In the genomic region with DNA sequence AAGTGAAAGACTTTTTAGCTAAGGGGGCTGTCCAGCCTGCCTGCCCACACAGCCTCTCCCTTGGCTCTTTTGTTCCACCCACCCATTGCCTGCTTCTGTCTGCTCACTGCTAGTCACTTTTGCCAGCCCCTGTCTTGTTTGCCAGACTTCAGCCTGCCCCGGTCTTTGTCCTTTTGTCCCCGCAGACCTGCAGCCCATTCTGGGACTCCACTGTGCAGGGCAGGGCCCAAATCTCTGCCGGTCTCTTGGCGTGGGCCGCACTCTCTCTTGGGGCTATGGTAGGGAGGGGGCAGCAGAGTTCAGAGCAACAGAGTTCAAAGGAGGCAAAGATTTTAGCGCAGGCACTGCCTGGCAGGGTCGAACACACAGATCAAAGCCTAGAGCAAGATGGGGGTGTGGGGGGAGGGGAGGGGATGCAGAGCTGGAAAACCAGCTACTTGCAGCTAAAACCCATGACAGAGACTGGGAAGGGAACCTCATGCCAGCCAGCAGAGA, we compare ENCODE assay signal across 10 mouse cellular contexts. TPM values are rescaled to one million over a fixed set of nuclear protein-coding genes. Genes with fewer than 3 reads are reported as not detected.
DNase-seq lines count a peak whose midpoint lies in the region; ATAC-seq and TF ChIP-seq lines count a peak whose summit lies in the region.
"Had no signal": no experiment of that assay in that cellular context is flagged by ENCODE, and none has a peak within 500 bp of the region (broad histone marks: within the 10 kb centered on the region; RNA-seq: fewer than 3 reads in every experiment).

No protein-coding gene starts in this region.

- H3K4me2 ChIP-seq in midbrain, postnatal 0 days (ENCODE audit: low read depth, low read length, poor library complexity, severe bottlenecking): peak overlapping the region; percentile 49

- no peaks in the 10 kb centered on the region for H3K9me3 ChIP-seq in midbrain, postnatal 0 days (ENCODE audit: low read length)

- peak; percentile 84 for ATAC-seq in midbrain, postnatal 0 days (ENCODE audit: low FRiP score)
- ATAC-seq in CD4-positive, CD25-positive, alpha-beta regulatory T cell, adult 4 months: no peak

- 2% methylated on average over 7 of the region's 7 CpGs for WGBS in midbrain, postnatal 0 days

- peak; percentile 17 to 45 for DNase-seq in adrenal gland, adult (ENCODE audit: inconsistent age in 2 of 2, low spot score in 1 of 2)
- DNase-seq in adrenal gland, adult 18-20 months (ENCODE audit: low spot score in 2 of 2): no peak
- DNase-seq in testis, postnatal 10 days (ENCODE audit: low spot score): peak; percentile 42
- DNase-seq in testis, postnatal 14 days (ENCODE audit: low spot score): no peak
- DNase-seq in heart, postnatal 4 days: peak; percentile 24
- peak; percentile 57 for DNase-seq in left cerebral cortex, postnatal 4 days
- peak; percentile 55 for DNase-seq in midbrain, postnatal 0 days (ENCODE audit: low spot score)

- no peak overlapping the region for H3K9ac ChIP-seq in midbrain, postnatal 0 days (replicated peaks; ENCODE audit: low read length, poor library complexity, severe bottlenecking)

- intact Hi-C loops in left cerebral cortex, postnatal 4 days (cut with DNase I): no loop called here

- H3K27ac ChIP-seq in midbrain, postnatal 0 days (ENCODE audit: low read depth, low read length): no peak overlapping the region

- peaks cover 5% of the 10 kb centered on the region; the same call in 1 of the 2 replicates for H3K4me1 ChIP-seq in midbrain, postnatal 0 days (ENCODE audit: insufficient read depth, low read length)

- H3K27me3 ChIP-seq in midbrain, postnatal 0 days (ENCODE audit: insufficient read depth, low read length): no peaks in the 10 kb centered on the region

- H3K36me3 ChIP-seq in midbrain, postnatal 0 days (ENCODE audit: insufficient read depth, low read length): no peaks in the 10 kb centered on the region

- TF ChIP-seq CTCF in midbrain, postnatal 0 days (IDR thresholded peaks at IDR 0.05): no peak

- H3K4me3 ChIP-seq in midbrain, postnatal 0 days (ENCODE audit: low read depth, low read length): peak overlapping the region; percentile 19; the same call in 1 of the 2 replicates

RNA-seq across cellular contexts. Expression of a gene that starts 11.2 kb away (rescaled TPM):
- not detected for total RNA-seq in adrenal gland, adult 18-20 months (2021)
- total RNA-seq in heart, postnatal 4 days (2021): not detected
- not detected for total RNA-seq in left cerebral cortex, postnatal 4 days (2021)
- not detected in 2 replicates for total RNA-seq in midbrain, postnatal 0 days (2014; rRNA removed)
- polyA plus RNA-seq in midbrain, postnatal 0 days (2015; fragmentation: Nextera tagmentation; extraction: Ambion mirVana): 0.20 and 0.22 TPM in 2 replicates
- polyA plus RNA-seq in CD4-positive, CD25-positive, alpha-beta regulatory T cell, adult 4 months (2017; shearing (Covaris generic)): not detected
- polyA plus RNA-seq: frontal cortex, adult 2 months; spleen, adult 2 months had no signal

RNA-seq across cellular contexts. Expression of a gene that starts 20.0 kb away (rescaled TPM):
- not detected for total RNA-seq in adrenal gland, adult 18-20 months (2021)
- total RNA-seq in heart, postnatal 4 days (2021): not detected
- not detected for total RNA-seq in left cerebral cortex, postnatal 4 days (2021)
- not detected in 2 replicates for total RNA-seq in midbrain, postnatal 0 days (2014; rRNA removed)
- not detected in 2 replicates for polyA plus RNA-seq in midbrain, postnatal 0 days (2015; fragmentation: Nextera tagmentation; extraction: Ambion mirVana)
- not detected for polyA plus RNA-seq in CD4-positive, CD25-positive, alpha-beta regulatory T cell, adult 4 months (2017; shearing (Covaris generic))
- polyA plus RNA-seq: frontal cortex, adult 2 months; spleen, adult 2 months had no signal

RNA-seq across cellular contexts. Expression of a gene that starts 37.9 kb away (rescaled TPM):
- not detected for total RNA-seq in adrenal gland, adult 18-20 months (2021)
- not detected for total RNA-seq in heart, postnatal 4 days (2021)
- not detected for total RNA-seq in left cerebral cortex, postnatal 4 days (2021)
- total RNA-seq in midbrain, postnatal 0 days (2014; rRNA removed): not detected in 2 replicates
- 0.11 TPM in 1 of 2 replicates, not detected in the other for polyA plus RNA-seq in midbrain, postnatal 0 days (2015; fragmentation: Nextera tagmentation; extraction: Ambion mirVana)
- polyA plus RNA-seq in CD4-positive, CD25-positive, alpha-beta regulatory T cell, adult 4 months (2017; shearing (Covaris generic)): not detected
- polyA plus RNA-seq: frontal cortex, adult 2 months; spleen, adult 2 months had no signal

Comparison
In these comparisons a context has a peak if more than half of its experiments do, and no peak if none do; other contexts are left out.
1. DNase-seq: peak in adrenal gland, adult (2 of 2), testis, postnatal 10 days (single experiment), heart, postnatal 4 days (single experiment), left cerebral cortex, postnatal 4 days (single experiment) and midbrain, postnatal 0 days (single experiment); none in adrenal gland, adult 18-20 months (0 of 2) and testis, postnatal 14 days (single experiment).